Mouse (Mus musculus): ENCODE data around the gene Abca7. TPM values are rescaled to one million over a fixed set of nuclear protein-coding genes. Genes with fewer than 3 reads are reported as not detected.

The Abca7 gene
- total and polyA plus RNA-seq, 2 experiments from 2014 or later: 2.3 to 19.1 TPM

DNA sequence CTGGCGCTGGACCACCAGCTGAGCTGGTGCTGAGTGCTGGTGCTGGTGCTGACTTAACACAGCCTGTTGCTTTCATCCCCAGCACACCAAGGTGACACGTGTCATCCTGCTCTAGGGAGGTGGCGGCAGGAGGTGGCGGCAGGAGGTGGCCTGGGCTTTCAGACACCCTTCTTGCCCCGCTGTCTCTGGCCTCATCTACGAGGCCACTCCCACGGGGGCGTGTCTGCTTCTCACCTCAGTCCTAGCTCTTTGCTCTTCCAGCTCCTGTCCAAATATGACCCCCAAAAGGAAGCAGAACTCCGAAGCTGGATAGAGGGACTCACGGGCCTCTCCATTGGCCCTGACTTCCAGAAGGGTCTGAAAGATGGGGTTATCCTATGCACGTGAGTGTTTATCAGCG, 5.2 kb upstream of the Abca7 start:
- no peak overlapping the region for H3K4me2 ChIP-seq (ENCODE audit: low read depth, low read length)
- no peaks in the 10 kb centered on the region for H3K36me3 ChIP-seq (ENCODE audit: insufficient read depth, low read length)
- H3K4me3 ChIP-seq (ENCODE audit: low read length): no peak overlapping the region
- peaks cover 22% of the 10 kb centered on the region for H3K27me3 ChIP-seq (ENCODE audit: insufficient read depth, low read length)
- H3K27ac ChIP-seq: no peak overlapping the region
- ATAC-seq (no peak), DNase-seq (ENCODE audit: low spot score) (no peak)
- TF ChIP-seq CTCF (IDR thresholded peaks at IDR 0.05; ENCODE audit: low read depth): no peak
- no peaks in the 10 kb centered on the region for H3K9me3 ChIP-seq (ENCODE audit: low read length)
- no peak overlapping the region for H3K9ac ChIP-seq (replicated peaks; ENCODE audit: low read length)
- 64% methylated on average over 12 of the region's 12 CpGs for WGBS
- H3K4me1 ChIP-seq (ENCODE audit: insufficient read depth, low read length): peaks cover 3% of the 10 kb centered on the region

DNA sequence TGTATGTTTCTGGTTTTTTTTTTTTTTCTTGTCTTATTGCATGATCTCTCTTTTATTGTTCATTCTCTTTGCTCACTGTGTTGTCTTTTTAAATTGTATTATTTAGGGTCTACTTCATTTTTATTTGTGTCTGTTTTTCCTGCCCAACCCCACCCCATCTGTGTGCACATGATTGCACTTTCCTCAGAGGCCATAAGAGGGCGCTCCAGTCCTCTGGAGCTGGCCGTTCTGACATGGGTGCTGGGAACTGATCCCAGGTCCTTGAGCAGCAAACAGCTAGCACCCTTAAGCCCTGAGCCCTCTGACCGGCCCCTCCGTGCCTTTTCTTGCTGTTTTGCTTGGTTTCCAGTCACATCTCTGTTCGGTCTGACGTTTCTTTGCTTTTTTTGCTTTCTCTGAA, 4.7 kb upstream of the Abca7 start:
- no peak overlapping the region for H3K9ac ChIP-seq (replicated peaks; ENCODE audit: low read length)
- TF ChIP-seq CTCF (IDR thresholded peaks at IDR 0.05; ENCODE audit: low read depth): peak; percentile 30; the same call in 1 of the 2 replicates
- no peaks in the 10 kb centered on the region for H3K9me3 ChIP-seq (ENCODE audit: low read length)
- H3K4me1 ChIP-seq (ENCODE audit: insufficient read depth, low read length): no peaks in the 10 kb centered on the region
- ATAC-seq: no peak
- no peaks in the 10 kb centered on the region for H3K36me3 ChIP-seq (ENCODE audit: insufficient read depth, low read length)
- WGBS: 89% methylated on average over 6 of the region's 6 CpGs
- peaks cover 22% of the 10 kb centered on the region for H3K27me3 ChIP-seq (ENCODE audit: insufficient read depth, low read length)
- DNase-seq (ENCODE audit: low spot score): no peak
- no peak overlapping the region for H3K27ac ChIP-seq
- no peak overlapping the region for H3K4me2 ChIP-seq (ENCODE audit: low read depth, low read length)
- no peak overlapping the region for H3K4me3 ChIP-seq (ENCODE audit: low read length)

DNA sequence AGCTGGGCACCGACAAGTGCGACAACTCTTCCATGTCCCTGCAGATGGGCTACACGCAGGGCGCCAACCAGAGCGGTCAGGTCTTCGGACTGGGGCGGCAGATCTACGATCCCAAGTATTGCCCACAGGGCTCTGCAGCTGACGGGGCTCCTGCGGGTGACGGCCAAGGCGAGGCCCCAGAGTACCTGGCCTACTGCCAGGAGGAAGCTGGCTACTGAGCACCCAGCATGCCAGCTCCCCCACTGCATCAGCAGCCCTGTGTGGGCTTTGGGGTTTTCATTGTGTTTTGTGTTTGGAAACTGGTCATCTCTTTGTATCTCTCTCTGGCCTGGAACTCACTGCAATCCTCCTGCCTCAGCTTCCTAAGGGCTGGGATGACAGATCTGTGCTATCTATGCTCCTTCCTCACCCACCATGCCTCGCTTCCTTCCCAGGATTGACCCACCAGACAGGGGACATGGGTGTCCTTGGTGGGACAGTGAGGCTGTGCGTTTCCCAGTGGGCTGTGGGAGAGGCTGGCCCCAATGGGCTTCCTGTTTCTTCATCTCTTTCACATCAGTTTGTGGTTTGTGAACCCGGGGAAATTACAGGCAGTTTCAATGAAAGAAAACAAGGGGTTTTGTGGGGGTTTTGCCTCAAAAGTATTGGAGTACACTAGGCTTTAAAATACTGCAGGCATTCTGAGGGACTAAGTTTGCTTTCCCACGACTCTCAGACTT, 1.7 kb upstream of the Abca7 start:
- Histone ChIP-seq H3K36me3 (ENCODE audit: insufficient read depth, low read length) (no peaks in the 10 kb centered on the region), H3K4me3 (ENCODE audit: low read length) (no peak overlapping the region), H3K27me3 (ENCODE audit: insufficient read depth, low read length) (peaks cover 6% of the 10 kb centered on the region; the same call in 1 of the 2 replicates), H3K9ac (replicated peaks; ENCODE audit: low read length) (no peak overlapping the region), H3K27ac (no peak overlapping the region), H3K4me2 (ENCODE audit: low read depth, low read length) (no peak overlapping the region), H3K4me1 (ENCODE audit: insufficient read depth, low read length) (peaks cover 6% of the 10 kb centered on the region; the same call in 1 of the 2 replicates), H3K9me3 (ENCODE audit: low read length) (no peaks in the 10 kb centered on the region)
- DNase-seq (ENCODE audit: low spot score): peak; percentile 23
- no peak for ATAC-seq
- 70% methylated on average over 16 of the region's 16 CpGs for whole genome bisulfite sequencing
- no peak for TF ChIP-seq CTCF (IDR thresholded peaks at IDR 0.05; ENCODE audit: low read depth)

DNA sequence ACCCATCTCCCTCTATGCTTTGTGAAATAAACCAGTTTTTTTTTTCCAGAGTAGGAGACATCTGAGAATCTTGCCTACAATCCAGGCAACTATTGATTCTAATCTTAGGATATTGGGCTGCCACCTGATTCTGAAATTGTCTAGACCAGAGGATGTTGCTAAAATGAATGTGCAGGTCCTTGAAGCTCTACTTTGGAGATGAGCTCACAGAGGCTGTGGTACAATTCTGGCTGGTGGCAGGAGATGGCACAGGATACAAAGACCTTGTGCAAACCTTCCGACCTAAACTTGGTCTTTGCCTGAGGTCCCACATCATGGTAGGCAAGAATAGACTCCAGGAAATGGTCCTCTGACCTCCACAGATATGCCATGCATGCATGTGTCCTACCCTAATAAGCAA, 658 bp upstream of the Abca7 start:
- no peaks in the 10 kb centered on the region for H3K27me3 ChIP-seq (ENCODE audit: insufficient read depth, low read length)
- no peak overlapping the region for H3K4me3 ChIP-seq (ENCODE audit: low read length)
- no peak overlapping the region for H3K4me2 ChIP-seq (ENCODE audit: low read depth, low read length)
- peaks cover 6% of the 10 kb centered on the region; the same call in 1 of the 2 replicates for H3K4me1 ChIP-seq (ENCODE audit: insufficient read depth, low read length)
- no peak for TF ChIP-seq CTCF (IDR thresholded peaks at IDR 0.05; ENCODE audit: low read depth)
- 91% methylated on average over 1 of the region's 1 CpGs for WGBS
- no peak overlapping the region for H3K27ac ChIP-seq
- no peaks in the 10 kb centered on the region for H3K36me3 ChIP-seq (ENCODE audit: insufficient read depth, low read length)
- no peak for ATAC-seq
- no peak overlapping the region for H3K9ac ChIP-seq (replicated peaks; ENCODE audit: low read length)
- no peaks in the 10 kb centered on the region for H3K9me3 ChIP-seq (ENCODE audit: low read length)
- no peak for DNase-seq (ENCODE audit: low spot score)

DNA sequence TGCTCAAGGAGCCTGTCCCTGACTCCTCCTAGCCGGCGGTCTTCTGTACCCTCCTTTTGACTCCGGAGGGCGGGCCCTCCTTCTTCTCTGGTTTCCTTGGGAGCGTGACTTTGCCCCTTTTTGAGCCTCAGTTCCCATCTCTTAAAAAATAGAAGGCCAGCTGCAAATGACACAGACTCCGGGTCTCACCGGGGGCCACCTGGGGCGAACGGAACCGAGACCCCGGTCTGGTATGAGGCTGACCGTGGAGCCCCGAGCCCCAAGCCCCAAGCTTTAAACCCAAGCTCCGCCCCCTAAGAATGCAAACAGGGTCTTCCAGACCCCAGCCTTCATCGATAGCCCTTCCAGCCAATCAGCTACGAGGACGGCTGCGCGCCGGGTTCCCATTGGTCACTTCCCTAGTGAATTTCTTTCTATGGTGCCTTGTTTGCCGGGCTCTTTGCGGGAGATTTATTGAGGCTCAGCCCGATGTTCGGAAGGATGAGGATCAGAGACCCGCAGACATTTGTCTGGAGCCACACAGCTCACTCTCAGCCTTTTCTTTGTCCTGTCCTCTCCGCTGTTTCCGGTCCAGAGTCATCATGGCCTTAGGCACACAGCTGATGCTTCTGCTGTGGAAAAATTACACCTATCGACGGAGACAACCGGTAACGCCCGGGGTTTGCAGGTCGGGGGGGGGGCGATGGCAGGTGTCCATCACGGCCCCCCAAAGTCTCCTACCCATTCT, 903 bp downstream of the Abca7 start:
- H3K4me3 ChIP-seq (ENCODE audit: low read length): peak overlapping the region; percentile 46
- TF ChIP-seq CTCF (IDR thresholded peaks at IDR 0.05; ENCODE audit: low read depth): no peak
- no peaks in the 10 kb centered on the region for H3K36me3 ChIP-seq (ENCODE audit: insufficient read depth, low read length)
- H3K4me2 ChIP-seq (ENCODE audit: low read depth, low read length): peak overlapping the region; percentile 79
- H3K27me3 ChIP-seq (ENCODE audit: insufficient read depth, low read length): 0 out of 2 replicates have a peak, but pooled peaks cover 5% of the 10 kb centered on the region
- peak overlapping the region; percentile 41; the same call in 1 of the 2 replicates for H3K27ac ChIP-seq
- ATAC-seq (peak; percentile 80), DNase-seq (ENCODE audit: low spot score) (peak; percentile 90)
- H3K9ac ChIP-seq (replicated peaks; ENCODE audit: low read length): 0 out of 2 replicates have a peak overlapping the region, but pooled peaks have one; percentile 28
- H3K4me1 ChIP-seq (ENCODE audit: insufficient read depth, low read length): peaks cover 6% of the 10 kb centered on the region; the same call in 1 of the 2 replicates
- WGBS: under 1% methylated on average over 35 of the region's 35 CpGs
- no peaks in the 10 kb centered on the region for H3K9me3 ChIP-seq (ENCODE audit: low read length)

DNA sequence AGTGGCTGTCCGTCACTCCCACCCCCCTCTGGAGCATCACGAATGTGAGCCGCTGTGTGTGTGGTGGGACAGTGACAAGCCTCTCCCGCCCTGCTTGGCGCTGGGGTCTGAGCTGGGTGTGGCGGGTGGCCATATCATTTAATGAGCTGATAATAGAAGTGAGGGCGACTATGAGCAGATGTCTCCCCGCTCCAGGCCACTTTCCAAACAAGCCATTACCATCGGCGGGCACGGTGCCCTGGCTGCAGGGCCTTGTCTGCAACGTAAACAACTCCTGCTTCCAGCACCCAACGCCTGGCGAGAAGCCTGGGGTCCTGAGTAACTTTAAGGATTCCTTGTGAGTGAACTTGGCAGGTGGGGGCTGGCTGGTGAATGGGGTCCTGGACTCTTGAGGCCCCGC, 1.5 kb downstream of the Abca7 start:
- DNase-seq (ENCODE audit: low spot score) (peak; percentile 61), ATAC-seq (no peak)
- H3K4me3 ChIP-seq (ENCODE audit: low read length): peak overlapping the region; percentile 46
- H3K36me3 ChIP-seq (ENCODE audit: insufficient read depth, low read length): no peaks in the 10 kb centered on the region
- H3K9ac ChIP-seq (replicated peaks; ENCODE audit: low read length): 0 out of 2 replicates have a peak overlapping the region, but pooled peaks have one; percentile 28
- no peaks in the 10 kb centered on the region for H3K9me3 ChIP-seq (ENCODE audit: low read length)
- 6% methylated on average over 15 of the region's 15 CpGs for WGBS
- 0 out of 2 replicates have a peak, but pooled peaks cover 5% of the 10 kb centered on the region for H3K27me3 ChIP-seq (ENCODE audit: insufficient read depth, low read length)
- peak overlapping the region; percentile 79 for H3K4me2 ChIP-seq (ENCODE audit: low read depth, low read length)
- H3K4me1 ChIP-seq (ENCODE audit: insufficient read depth, low read length): peaks cover 9% of the 10 kb centered on the region; the same call in 1 of the 2 replicates
- H3K27ac ChIP-seq: 0 out of 2 replicates have a peak overlapping the region, but pooled peaks have one; percentile 41
- TF ChIP-seq CTCF (IDR thresholded peaks at IDR 0.05; ENCODE audit: low read depth): no peak

Data from hindbrain, postnatal 0 days (tissue).